Mouse (Mus musculus) intestine, embryonic 15.5 days (tissue): Measurements from ENCODE around the gene Cd86. TPM values are rescaled to one million over a fixed set of nuclear protein-coding genes. Genes with fewer than 3 reads are reported as not detected.

ENCODE experiments used
- ATAC-seq: fragments of 200-750 bp; cut with Nextera tagmentation; 2 replicates; pipeline ENCODE4 v1.8.0; 2017; ENCODE audit warnings: moderate TSS enrichment, moderate library complexity
- H3K27ac ChIP-seq: fragments of 300-500 bp; sonication (generic); 2 replicates; pipeline ENCODE4 v1.5.1; 2015; ENCODE audit warnings: mild to moderate bottlenecking, inconsistent platforms
- H3K27me3 ChIP-seq: fragments of 300-500 bp; sonication (generic); replicated peaks from 2 replicates; pipeline ENCODE4 v1.6.1; 2015; ENCODE audit warnings: inconsistent platforms
- H3K36me3 ChIP-seq: fragments of 300-500 bp; sonication (generic); 2 replicates; pipeline ENCODE4 v1.6.1; 2015; ENCODE audit warnings: inconsistent platforms
- H3K4me1 ChIP-seq: fragments of 300-500 bp; sonication (generic); replicated peaks from 2 replicates; pipeline ENCODE4 v1.6.1; 2015; ENCODE audit warnings: inconsistent platforms
- H3K4me2 ChIP-seq: fragments of 300-500 bp; sonication (generic); replicated peaks from 2 replicates; pipeline ENCODE4 v1.6.1; 2015; ENCODE audit warnings: mild to moderate bottlenecking, inconsistent platforms
- H3K4me3 ChIP-seq: fragments of 300-500 bp; sonication (generic); replicated peaks from 2 replicates; pipeline ENCODE4 v1.5.1; 2015; ENCODE audit warnings: inconsistent platforms
- H3K9ac ChIP-seq: fragments of 300-500 bp; sonication (generic); 2 replicates; pipeline ENCODE4 v1.6.1; 2015; ENCODE audit warnings: inconsistent platforms
- H3K9me3 ChIP-seq: fragments of 300-500 bp; sonication (generic); 2 replicates; pipeline ENCODE4 v1.6.1; 2016; ENCODE audit warnings: inconsistent platforms
- WGBS: fragments of 180-500 bp; shearing (Covaris S2); methylation state at CpG from one replicate; pipeline ENCODE4 v1.1.7; 2015; 5-methylcytosine and 5-hydroxymethylcytosine counted together
- polyA plus RNA-seq: library from polyadenylated mRNA; unstranded; fragments of >200 nt; fragmentation: Nextera tagmentation; extraction: Ambion mirVana; gene quantifications from 2 replicates; pipeline ENCODE4 v1.2.1, GENCODE M21; 2015

The Cd86 gene
- polyA plus RNA-seq, 1 experiment from 2014 or later, result 2.4 TPM

- no peak overlapping the region for H3K4me3 ChIP-seq
- ATAC-seq, result no peak
- H3K9ac ChIP-seq, result no peak overlapping the region
- no peaks in the 10 kb centered on the region for H3K36me3 ChIP-seq
- WGBS, result 79% methylated on average over 1 of the region's 1 CpGs
- no peak overlapping the region for H3K4me2 ChIP-seq
- no peaks in the 10 kb centered on the region for H3K9me3 ChIP-seq
- no peaks in the 10 kb centered on the region for H3K4me1 ChIP-seq
- no peaks in the 10 kb centered on the region for H3K27me3 ChIP-seq
- no peak overlapping the region for H3K27ac ChIP-seq
These were observed 38.1 kb downstream of the Cd86 start for GRCm38 (mm10) chr16:36627740-36628139.

GRCm38 (mm10) chr16:36626567-36627197, 39.2 kb downstream of the Cd86 start:
- Histone ChIP-seq H3K9ac (no peak overlapping the region), H3K4me2 (no peak overlapping the region), H3K27me3 (no peaks in the 10 kb centered on the region), H3K9me3 (no peaks in the 10 kb centered on the region), H3K4me3 (no peak overlapping the region), H3K27ac (no peak overlapping the region), H3K36me3 (no peaks in the 10 kb centered on the region), H3K4me1 (no peaks in the 10 kb centered on the region)
- 75% methylated on average over 5 of the region's 5 CpGs for WGBS
- peak; percentile 88 for ATAC-seq

- H3K27ac ChIP-seq, result no peak overlapping the region
- H3K9ac ChIP-seq, result no peak overlapping the region
- no peaks in the 10 kb centered on the region for H3K4me1 ChIP-seq
- no peaks in the 10 kb centered on the region for H3K9me3 ChIP-seq
- no peak overlapping the region for H3K4me2 ChIP-seq
- H3K4me3 ChIP-seq, result no peak overlapping the region
- no peaks in the 10 kb centered on the region for H3K36me3 ChIP-seq
- H3K27me3 ChIP-seq, result no peaks in the 10 kb centered on the region
- ATAC-seq, result no peak
- WGBS, result 86% methylated on average over 1 of the region's 1 CpGs
These were observed 40.0 kb downstream of the Cd86 start for GRCm38 (mm10) chr16:36625909-36626308.

- no peak overlapping the region for H3K27ac ChIP-seq
- no peak overlapping the region for H3K9ac ChIP-seq
- H3K9me3 ChIP-seq, result no peaks in the 10 kb centered on the region
- H3K4me3 ChIP-seq, result no peak overlapping the region
- no peaks in the 10 kb centered on the region for H3K27me3 ChIP-seq
- H3K36me3 ChIP-seq, result no peaks in the 10 kb centered on the region
- WGBS, result 75% methylated on average over 3 of the region's 3 CpGs
- H3K4me1 ChIP-seq, result no peaks in the 10 kb centered on the region
- ATAC-seq, result no peak
- H3K4me2 ChIP-seq, result no peak overlapping the region
These were observed 43.6 kb downstream of the Cd86 start for GRCm38 (mm10) chr16:36622320-36622719.

- H3K9ac ChIP-seq, result no peak overlapping the region
- H3K4me2 ChIP-seq, result no peak overlapping the region
- no peak overlapping the region for H3K4me3 ChIP-seq
- no peaks in the 10 kb centered on the region for H3K36me3 ChIP-seq
- no peak for ATAC-seq
- H3K27ac ChIP-seq, result no peak overlapping the region
- no peaks in the 10 kb centered on the region for H3K4me1 ChIP-seq
- no peaks in the 10 kb centered on the region for H3K9me3 ChIP-seq
- no peaks in the 10 kb centered on the region for H3K27me3 ChIP-seq
- WGBS, result 81% methylated on average over 3 of the region's 3 CpGs
These were observed 44.8 kb downstream of the Cd86 start for GRCm38 (mm10) chr16:36621108-36621507.

GRCm38 (mm10) chr16:36613701-36614100, 52.2 kb downstream of the Cd86 start:
- Histone ChIP-seq H3K36me3 (no peaks in the 10 kb centered on the region), H3K9ac (no peak overlapping the region), H3K4me3 (no peak overlapping the region), H3K4me2 (no peak overlapping the region), H3K9me3 (no peaks in the 10 kb centered on the region), H3K4me1 (no peaks in the 10 kb centered on the region), H3K27me3 (no peaks in the 10 kb centered on the region), H3K27ac (no peak overlapping the region)
- ATAC-seq, result no peak
- 85% methylated on average over 2 of the region's 2 CpGs for WGBS

- 87% methylated on average over 3 of the region's 3 CpGs for WGBS
- H3K4me3 ChIP-seq, result no peak overlapping the region
These were observed 63.2 kb downstream of the Cd86 start for GRCm38 (mm10) chr16:36602632-36603031.

GRCm38 (mm10) chr16:36598265-36598664, 67.6 kb downstream of the Cd86 start:
- H3K27me3 ChIP-seq, result no peaks in the 10 kb centered on the region
- WGBS, result 50% methylated on average over 4 of the region's 4 CpGs
- H3K36me3 ChIP-seq, result no peaks in the 10 kb centered on the region
- H3K27ac ChIP-seq, result no peak overlapping the region
- H3K4me1 ChIP-seq, result no peaks in the 10 kb centered on the region
- no peak overlapping the region for H3K4me3 ChIP-seq
- no peak overlapping the region for H3K9ac ChIP-seq
- no peak overlapping the region; the same call in 1 of the 2 replicates for H3K4me2 ChIP-seq
- no peaks in the 10 kb centered on the region for H3K9me3 ChIP-seq
- peak; percentile 62; the same call in 1 of the 2 replicates for ATAC-seq

More at GRCm38 (mm10) chr16:36602632-36603031, 63.2 kb downstream of the Cd86 start:
- Histone ChIP-seq H3K27me3 (no peaks in the 10 kb centered on the region), H3K36me3 (no peaks in the 10 kb centered on the region), H3K9ac (no peak overlapping the region), H3K4me1 (no peaks in the 10 kb centered on the region), H3K4me2 (no peak overlapping the region), H3K9me3 (no peaks in the 10 kb centered on the region), H3K27ac (no peak overlapping the region)
- ATAC-seq, result no peak

- H3K9me3 ChIP-seq, result no peaks in the 10 kb centered on the region
- H3K4me2 ChIP-seq, result no peak overlapping the region
- WGBS, result 91% methylated on average over 10 of the region's 10 CpGs
- no peak overlapping the region for H3K27ac ChIP-seq
- no peaks in the 10 kb centered on the region for H3K36me3 ChIP-seq
- no peak for ATAC-seq
- H3K9ac ChIP-seq, result no peak overlapping the region
- no peaks in the 10 kb centered on the region for H3K4me1 ChIP-seq
- H3K27me3 ChIP-seq, result no peaks in the 10 kb centered on the region
- H3K4me3 ChIP-seq, result no peak overlapping the region
These were observed 69.0 kb downstream of the Cd86 start for GRCm38 (mm10) chr16:36596671-36597410.

GRCm38 (mm10) chr16:36589898-36590297, 76.0 kb downstream of the Cd86 start:
- Histone ChIP-seq H3K27ac (no peak overlapping the region), H3K27me3 (no peaks in the 10 kb centered on the region), H3K4me1 (no peaks in the 10 kb centered on the region), H3K36me3 (no peaks in the 10 kb centered on the region), H3K9me3 (no peaks in the 10 kb centered on the region), H3K4me3 (no peak overlapping the region), H3K4me2 (no peak overlapping the region), H3K9ac (no peak overlapping the region)
- 87% methylated on average over 1 of the region's 1 CpGs for WGBS
- no peak for ATAC-seq

- Histone ChIP-seq H3K9ac (no peak overlapping the region), H3K4me3 (no peak overlapping the region), H3K36me3 (no peaks in the 10 kb centered on the region), H3K27ac (no peak overlapping the region), H3K9me3 (no peaks in the 10 kb centered on the region), H3K4me1 (no peaks in the 10 kb centered on the region), H3K4me2 (no peak overlapping the region), H3K27me3 (no peaks in the 10 kb centered on the region)
- 71% methylated on average over 4 of the region's 4 CpGs for WGBS
- no peak for ATAC-seq
These were observed 77.9 kb downstream of the Cd86 start for GRCm38 (mm10) chr16:36587971-36588370.

GRCm38 (mm10) chr16:36582073-36582472, 83.8 kb downstream of the Cd86 start:
- no peaks in the 10 kb centered on the region for H3K9me3 ChIP-seq
- no peak overlapping the region for H3K27ac ChIP-seq
- H3K4me1 ChIP-seq, result no peaks in the 10 kb centered on the region
- ATAC-seq, result no peak
- no peak overlapping the region for H3K4me3 ChIP-seq
- no peak overlapping the region for H3K4me2 ChIP-seq
- WGBS, result 61% methylated on average over 3 of the region's 3 CpGs
- H3K9ac ChIP-seq, result no peak overlapping the region
- H3K27me3 ChIP-seq, result no peaks in the 10 kb centered on the region
- no peaks in the 10 kb centered on the region for H3K36me3 ChIP-seq

GRCm38 (mm10) chr16:36571942-36572341, 93.9 kb downstream of the Cd86 start:
- H3K4me2 ChIP-seq, result no peak overlapping the region
- no peaks in the 10 kb centered on the region for H3K27me3 ChIP-seq
- H3K27ac ChIP-seq, result no peak overlapping the region
- H3K36me3 ChIP-seq, result no peaks in the 10 kb centered on the region
- no peak for ATAC-seq
- WGBS, result 62% methylated on average over 8 of the region's 8 CpGs
- H3K9ac ChIP-seq, result no peak overlapping the region
- no peak overlapping the region for H3K4me3 ChIP-seq
- no peaks in the 10 kb centered on the region for H3K9me3 ChIP-seq
- H3K4me1 ChIP-seq, result no peaks in the 10 kb centered on the region
